Mouse (Mus musculus): Measurements from ENCODE around the gene Aars. TPM values are rescaled to one million over a fixed set of nuclear protein-coding genes. Genes with fewer than 3 reads are reported as not detected.
A peak's percentile ranks its signal among the peaks of the same experiment; 100 is the strongest.
"Not testable (repeated sequence)": the region's sequence is repeated elsewhere in the genome, so short reads cannot be mapped to it uniquely, and the experiment has no call there.

The Aars gene
- total RNA-seq, 2 experiments from 2014 or later: 47.1 to 52.3 TPM

DNA sequence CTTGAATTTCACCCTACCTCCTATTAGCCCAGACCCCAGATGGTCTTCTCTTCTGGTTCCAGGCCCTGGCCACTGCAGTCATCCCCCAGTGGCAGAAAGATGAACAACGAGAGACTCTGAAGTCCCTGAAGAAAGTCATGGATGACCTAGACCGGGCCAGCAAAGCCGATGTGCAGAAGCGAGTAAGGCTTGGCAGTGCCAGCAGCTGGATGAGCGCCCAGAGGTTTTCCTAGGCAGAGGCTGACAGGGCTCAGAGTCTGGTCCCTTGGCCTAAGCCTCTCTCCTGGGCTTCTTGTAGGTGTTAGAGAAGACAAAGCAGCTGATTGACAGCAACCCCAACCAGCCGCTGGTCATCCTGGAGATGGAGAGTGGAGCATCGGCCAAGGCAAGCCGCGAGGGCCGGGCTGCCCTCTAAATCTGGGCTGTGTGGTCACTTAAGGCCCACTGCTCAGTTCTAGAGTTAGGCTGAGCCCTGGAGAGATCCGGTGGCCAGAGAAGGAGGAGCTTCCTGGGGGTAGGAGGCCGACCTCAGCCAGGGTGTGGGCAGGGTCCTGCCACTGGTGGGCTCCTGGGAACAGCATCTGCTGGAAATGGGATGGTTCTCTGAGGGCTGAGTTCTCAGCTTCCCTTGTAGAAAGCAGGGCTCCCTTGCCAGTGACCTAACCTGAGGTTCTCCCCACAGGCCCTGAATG lies 21.0 kb downstream of the Aars start:
- DNase-seq (ENCODE audit: low spot score in 2 of 2): no peak

DNA sequence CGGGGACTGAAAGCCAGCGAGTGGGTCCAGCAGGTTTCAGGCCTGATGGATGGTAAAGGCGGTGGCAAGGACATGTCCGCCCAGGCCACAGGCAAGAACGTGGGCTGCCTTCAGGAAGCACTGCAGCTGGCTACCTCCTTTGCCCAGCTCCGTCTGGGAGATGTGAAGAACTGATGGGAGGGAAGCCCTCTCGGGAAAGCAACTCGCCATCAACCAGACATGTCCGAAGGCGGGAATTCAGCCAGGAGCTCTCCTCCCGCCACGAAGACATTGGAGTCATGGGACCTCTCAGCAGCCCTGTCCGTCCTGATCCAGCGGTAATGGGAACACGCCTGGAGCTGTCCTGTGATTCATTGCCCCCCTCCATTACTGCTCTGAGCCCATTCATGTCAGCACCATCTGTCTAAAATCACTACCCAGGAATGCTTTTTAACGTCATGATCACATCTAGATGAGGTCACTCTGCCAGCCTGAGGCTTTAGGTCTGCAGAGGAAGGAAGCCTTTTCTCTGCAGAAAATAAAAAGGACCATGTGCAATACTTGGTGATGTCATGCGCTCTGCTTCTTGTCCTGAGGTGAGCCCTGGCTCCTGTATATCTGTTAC lies 22.2 kb downstream of the Aars start:
- DNase-seq (ENCODE audit: low spot score in 2 of 2): no peak

DNA sequence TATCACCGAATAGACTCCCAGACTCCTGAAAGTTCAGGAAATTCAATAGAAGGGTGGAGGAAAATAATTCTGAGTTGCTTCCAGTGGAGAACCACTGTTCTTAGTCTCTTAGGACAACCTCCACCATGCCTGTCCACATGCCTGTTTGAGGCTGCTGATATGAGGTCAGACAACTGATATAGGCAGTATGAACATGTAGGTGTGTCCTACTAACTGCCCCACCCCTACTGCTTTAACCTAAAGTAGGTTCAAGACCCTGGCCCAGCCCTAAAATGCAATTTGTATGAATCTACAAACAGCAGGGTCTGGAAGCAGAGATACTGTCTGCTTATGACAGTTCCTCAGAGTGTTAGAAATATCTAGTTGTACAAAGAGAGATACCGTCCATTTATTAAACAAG lies 22.7 kb downstream of the Aars start:
- no peak for DNase-seq (ENCODE audit: low spot score in 2 of 2)

DNA sequence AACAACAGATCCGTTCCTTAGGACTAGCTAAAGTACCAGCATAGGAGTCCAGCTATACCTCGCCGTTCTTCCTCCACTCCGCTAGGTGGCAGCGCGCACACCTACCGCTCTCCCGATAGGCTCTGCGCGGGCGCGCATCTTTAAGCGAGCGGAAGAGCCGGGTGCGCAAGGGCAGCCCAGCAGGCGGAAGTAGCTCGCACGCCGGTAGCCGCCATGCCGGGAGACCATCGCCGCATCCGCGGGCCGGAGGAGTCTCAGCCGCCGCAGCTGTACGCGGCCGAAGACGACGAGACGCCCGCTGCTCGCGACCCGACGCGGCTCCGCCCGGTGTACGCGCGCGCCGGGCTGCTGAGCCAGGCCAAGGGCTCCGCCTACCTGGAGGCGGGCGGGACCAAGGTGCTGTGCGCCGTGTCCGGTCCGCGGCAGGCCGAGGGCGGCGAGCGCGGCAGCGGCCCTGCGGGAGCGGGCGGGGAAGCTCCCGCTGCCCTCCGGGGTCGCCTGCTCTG lies 23.3 kb downstream of the Aars start, which contains the start of gene Exosc6:
Gene Exosc6, plus strand, starts transcription at position 182 of the 506 bp plus-strand sequence.
- peak; percentile 78 to 90 for DNase-seq (ENCODE audit: low spot score in 2 of 2)

DNA sequence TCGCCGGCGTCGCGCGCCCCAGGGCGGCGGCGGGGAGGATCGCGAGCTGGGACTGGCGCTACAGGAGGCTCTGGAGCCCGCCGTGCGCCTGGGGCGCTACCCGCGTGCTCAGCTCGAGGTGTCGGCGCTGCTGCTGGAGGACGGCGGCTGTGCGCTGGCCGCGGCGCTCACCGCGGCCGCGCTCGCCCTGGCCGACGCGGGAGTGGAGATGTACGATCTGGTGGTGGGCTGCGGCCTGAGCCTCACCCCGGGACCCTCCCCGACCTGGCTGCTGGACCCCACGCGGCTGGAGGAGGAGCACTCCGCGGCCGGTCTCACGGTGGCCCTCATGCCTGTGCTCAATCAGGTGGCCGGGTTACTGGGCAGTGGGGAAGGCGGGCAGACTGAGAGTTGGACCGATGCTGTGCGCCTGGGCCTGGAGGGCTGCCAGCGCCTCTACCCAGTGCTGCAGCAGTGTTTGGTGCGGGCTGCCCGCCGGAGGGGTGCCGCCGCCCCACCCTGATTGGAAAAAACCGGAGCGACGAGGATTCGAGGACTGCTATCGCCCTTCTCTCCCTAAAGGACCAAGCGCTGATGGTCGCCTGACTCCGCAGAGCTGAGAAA lies 23.8 kb downstream of the Aars start:
- DNase-seq (ENCODE audit: low spot score in 2 of 2): peak; percentile 31 to 44

DNA sequence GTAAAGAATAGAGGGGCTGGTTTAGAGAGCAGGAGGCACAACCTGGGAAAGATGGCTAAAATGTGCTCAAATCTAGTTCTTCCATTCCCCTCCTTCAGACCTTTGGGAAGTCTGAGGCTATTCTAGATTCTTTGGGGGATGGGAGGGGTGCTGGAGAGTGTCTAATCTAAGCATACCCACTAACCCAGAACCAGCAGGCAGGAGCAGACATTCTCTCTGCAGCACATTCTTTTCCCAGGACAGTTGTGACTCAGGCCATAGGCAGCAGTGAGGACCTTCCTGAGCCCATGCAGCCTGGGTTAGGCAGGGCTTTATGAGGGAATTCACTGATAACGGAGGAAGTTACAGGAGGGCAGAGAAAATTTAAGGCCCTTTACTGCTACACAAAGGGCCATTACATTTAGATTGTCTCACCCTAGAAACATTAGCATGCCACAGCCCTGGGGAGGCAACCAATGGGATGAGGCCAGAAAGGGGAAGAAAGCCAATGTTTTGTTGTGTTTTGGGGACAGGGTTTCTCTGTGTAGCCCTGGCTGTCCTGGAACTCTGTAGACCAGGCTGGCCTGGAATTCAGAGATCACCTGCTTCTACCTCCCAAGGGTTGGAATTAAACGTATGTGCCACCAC lies 26.1 kb downstream of the Aars start:
- DNase-seq (ENCODE audit: low spot score in 2 of 2): no peak

DNA sequence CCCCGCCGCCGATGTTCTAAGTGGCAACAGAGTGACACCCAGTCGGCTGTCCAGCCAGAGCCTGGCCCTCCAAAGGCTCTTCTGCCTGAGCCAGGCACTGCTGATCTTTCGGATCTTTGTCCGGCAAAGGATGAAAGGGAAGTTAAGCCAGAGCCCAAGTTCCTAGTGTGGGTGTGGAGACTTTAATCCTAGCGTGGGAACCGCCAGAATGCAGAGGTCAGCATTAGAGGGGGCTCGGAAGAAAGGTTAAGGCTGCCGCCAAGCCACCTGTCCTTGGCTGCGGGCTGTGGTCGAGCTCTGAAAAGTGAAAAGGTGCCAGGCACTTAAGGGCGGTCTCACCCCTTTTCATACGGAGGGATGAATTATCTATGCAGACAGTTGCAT lies 28.7 kb downstream of the Aars start:
- DNase-seq (ENCODE audit: low spot score in 2 of 2): no peak

DNA sequence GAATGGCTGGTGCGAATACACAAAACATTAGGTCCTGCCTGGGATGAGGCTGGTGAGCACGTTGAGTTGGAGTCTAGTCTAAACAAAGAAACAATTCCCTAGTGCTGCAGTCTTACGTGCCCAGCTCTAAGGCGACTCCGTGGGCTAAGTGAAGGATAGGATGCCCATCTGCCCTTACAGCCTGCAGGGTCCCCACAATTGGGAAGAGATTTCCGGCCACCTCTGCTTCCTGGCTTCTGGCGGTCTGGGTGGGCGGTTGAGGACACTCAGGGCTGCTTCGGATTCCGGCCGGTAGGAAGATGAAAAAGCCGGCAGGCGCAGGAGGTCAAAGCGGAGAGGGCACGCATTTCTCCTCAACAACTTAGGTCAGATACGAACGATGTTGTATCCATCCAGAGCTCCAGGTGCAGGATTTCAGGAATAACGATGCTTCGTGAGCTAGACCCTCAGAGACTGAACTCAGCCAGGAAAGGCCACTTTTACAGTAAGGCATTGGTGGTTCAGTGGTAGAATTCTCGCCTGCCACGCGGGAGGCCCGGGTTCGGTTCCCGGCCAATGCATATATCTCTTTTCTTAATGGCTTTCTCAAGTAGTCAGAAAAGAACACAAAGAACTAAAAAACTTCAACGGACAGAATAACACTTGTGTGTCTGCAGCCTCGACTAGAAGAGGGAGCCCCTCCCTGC lies 29.3 kb downstream of the Aars start:
- DNase-seq (ENCODE audit: low spot score in 2 of 2): peak; percentile 81 to 82

DNA sequence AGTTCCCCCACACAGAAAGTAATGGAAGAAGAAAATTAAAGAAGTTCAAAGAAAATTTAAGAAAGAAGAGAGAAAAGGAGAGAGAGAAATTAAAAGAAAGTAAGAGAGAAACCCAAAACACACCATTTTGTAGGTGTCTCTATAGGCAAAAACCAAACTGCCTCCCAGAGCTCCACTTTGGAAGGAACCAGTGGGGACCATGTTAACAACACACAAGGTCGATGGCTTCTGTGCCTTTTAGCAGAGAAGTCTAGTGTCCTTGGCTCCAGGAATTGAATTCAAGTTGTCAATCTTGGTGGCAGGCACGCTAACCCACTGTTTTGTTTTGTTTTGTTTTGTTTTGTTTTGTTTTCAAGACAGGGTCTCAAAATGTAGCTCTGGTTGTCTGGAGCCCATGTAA lies 29.9 kb downstream of the Aars start:
- no peak for DNase-seq (ENCODE audit: low spot score in 2 of 2)

DNA sequence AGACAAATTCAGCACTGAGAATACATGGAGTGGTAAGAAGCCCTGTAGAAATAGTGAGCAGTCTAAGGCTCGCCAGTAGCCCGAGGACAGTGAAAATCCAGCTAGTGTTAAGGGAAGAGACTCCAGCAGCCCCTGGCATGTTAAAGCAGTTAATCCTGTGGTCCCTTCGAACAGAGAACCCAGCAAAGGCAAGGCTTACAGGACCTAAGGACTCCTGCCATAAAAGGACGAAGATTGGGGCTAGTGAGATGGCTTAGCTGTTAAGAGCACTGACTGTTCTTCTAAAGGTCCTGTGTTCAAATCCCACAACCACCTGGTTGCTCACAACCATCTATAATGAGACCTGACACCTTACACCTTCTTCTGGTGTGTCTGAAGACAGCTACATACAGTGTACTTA lies 33.4 kb downstream of the Aars start:
- no peak for DNase-seq (ENCODE audit: low spot score in 2 of 2)

DNA sequence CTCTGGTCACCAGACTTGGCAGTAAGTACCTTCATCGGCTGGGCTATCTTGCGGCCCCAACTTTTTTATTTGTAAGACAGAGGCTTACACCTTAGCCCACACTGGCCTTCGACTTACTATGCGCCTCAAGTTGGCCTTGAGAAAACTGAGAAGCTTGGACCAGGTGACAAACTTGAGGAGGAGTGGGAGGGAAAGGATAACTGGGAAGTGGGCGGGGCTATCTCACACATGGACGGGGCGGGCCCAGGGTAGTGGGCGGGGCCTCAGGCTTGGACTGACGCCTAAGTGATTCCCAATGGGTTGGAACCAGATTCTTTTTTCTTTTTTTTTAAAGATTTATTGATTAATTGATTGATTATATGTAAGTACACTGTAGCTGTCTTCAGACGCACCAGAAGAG lies 34.5 kb downstream of the Aars start:
- no peak for DNase-seq (ENCODE audit: low spot score in 2 of 2)

DNA sequence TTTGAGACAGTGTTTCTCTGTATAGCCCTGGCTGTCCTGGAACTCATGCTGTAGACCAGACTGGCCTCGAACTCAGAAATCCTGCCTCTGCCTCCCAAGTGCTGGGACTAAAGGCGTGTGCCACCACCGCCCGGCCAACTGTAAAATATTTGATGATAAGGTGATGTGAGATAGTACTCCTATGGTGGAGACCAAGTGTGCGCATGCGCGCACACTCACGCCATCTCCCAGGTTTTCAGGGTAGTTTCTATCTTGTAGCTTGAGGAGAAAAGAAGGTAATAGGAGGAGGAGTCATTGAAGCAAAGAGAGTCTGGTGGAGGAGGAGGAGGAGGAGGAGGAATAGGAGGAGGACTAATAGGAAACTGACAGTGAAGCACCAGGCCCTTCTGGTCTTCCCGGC lies 35.7 kb downstream of the Aars start:
- not testable (repeated sequence) for DNase-seq (ENCODE audit: low spot score in 2 of 2)

DNA sequence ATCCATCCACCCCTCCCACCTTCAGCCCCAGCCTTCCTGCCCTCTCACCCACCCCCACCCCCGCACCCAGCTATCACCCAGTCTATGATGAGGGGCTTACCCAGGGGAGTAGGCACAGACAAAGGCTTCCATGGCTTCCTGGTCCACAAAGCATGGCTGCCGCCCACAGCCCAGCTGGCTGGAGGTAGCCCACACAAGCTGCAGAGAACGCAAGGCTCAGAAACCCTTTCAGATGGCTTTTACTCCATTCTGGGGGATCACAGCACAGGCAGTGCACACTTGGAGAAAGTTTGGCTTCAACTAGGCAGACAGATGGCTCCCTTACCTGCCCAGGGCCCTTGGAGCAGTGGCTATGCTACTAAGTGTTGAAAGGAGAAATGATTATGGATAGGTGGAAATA lies 43.0 kb downstream of the Aars start:
- no peak for DNase-seq (ENCODE audit: low spot score in 2 of 2)

DNA sequence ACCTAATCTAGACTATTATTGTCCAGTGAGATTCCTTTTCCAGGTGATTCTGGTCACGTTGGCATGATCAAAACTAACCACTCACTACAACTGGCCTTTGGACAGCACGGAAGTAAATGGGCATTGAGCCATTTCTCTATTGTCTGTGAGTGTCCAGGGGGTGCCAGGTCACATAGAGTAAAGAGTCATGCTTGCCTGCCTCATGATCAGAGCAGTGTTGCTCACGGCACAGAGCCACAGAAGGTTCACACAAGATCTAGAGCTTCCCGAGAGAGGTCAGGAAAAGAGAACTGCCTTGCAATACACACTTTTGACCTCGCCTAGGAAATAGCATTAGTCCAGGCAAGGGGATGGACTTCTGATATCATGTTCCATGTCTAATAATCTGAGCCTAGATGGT lies 46.5 kb downstream of the Aars start:
- no peak for DNase-seq (ENCODE audit: low spot score in 2 of 2)

DNA sequence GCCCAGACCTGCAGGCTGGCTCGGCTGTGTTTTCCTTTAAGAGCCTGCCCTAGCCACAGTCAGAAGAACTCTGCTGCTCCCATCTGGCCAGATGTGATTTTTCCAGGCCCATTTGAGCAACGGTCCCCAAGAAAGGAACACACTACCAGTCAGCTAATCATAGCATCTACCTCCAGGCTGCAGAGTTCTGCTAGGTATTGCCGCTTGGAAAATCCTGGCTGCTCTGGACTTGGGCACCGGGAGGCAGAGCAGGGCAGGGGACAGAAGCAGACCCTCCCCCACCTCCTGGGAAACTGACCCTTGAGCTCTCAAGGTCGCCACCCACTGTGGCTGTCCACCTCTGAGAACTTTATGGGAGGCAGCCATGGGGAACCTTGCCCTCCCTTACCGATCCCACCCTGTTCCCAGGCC lies 46.9 kb downstream of the Aars start:
- DNase-seq (ENCODE audit: low spot score in 2 of 2): peak in 1 of 2 experiments; percentile 11

DNA sequence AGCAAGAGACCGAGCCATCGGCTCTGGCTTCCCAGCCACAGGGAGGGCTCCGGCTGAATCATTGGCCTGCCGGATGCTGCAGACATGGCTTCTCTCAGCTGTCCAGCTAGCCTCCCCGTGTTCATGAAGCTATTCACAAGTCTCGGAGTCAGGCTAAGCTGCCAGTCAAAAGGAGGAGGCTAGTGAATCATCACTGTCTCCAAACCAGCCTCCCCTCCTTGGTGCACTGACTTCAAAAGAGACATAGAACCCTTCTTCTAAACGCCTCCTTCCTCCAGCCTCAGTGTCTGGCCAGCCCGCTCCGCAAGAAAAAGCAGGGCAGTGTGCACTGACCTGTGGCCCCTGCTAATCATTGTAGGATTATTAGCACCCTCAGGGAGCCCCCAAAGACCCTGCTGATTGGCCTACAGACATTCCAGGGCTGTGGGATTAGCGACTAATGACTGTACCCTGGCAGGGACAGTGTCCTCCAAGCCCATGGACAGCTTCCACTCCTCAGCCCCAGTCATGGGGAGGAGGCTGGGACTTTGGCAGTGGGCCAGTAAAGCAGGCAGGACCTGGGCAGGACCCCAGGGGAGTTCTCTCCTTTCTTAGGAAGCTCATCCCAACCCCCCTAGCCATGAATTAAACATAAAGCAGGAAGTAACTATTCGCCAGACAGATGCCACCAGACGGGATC lies 48.8 kb downstream of the Aars start:
- DNase-seq (ENCODE audit: low spot score in 2 of 2): no peak

DNA sequence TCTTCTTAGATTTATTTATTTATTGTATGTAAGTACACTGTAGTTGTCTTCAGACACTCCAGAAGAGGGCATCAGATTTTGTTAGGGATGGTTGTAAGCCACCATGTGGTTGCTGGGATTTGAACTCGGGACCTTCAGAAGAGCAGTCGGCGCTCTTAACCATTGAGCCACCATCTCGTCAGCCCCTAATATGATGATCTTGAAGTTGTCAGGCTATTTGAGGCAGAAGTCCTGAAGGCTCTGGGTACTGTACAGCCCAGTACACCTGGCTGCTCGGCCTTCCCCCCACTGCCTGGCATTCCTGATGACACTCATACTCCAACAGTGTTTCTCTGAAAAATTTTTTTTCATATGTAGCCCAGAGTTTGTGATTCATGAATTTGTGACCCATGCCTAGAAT lies 51.0 kb downstream of the Aars start:
- not testable (repeated sequence) for DNase-seq (ENCODE audit: low spot score in 2 of 2)

DNA sequence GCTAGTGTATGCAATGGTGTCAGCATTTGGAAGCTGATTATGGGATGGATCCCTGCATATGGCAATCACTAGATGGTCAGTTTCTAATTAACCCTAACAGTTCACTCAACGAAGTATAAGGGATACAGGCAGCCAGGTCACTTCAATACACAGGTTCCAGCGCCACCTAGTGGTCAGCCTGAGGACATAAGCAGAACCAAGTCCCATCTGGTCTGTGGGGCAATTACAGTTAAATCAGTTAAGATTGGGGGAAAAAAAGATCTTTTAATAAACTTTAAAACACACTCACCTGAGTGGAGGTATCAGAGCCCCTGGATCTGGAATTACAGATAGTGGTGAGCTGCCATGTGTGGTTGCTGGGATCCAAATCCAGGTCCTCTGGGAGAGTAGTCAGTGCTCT lies 57.2 kb downstream of the Aars start:
- peak in 1 of 2 experiments; percentile 79 for DNase-seq (ENCODE audit: low spot score in 2 of 2)

DNA sequence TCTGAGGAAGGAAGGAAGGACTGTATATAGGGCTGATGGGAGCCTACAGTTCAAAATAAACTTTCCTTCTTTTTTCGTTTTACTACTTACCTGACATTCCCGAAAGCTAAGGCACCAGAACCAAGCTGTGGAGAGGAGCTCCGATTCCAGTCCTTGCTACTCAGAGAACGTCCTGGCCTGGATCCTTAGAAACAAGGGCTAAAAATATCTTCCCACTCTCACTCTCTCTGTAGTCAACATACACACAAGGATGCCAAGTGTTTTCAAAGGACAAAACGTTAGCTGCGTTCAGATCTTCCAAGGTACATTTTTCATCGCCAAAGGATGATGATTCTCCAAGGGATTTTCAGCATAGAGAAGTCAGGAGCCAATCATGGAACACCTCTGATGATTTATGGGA lies 58.8 kb downstream of the Aars start:
- DNase-seq (ENCODE audit: low spot score in 2 of 2): no peak

DNA sequence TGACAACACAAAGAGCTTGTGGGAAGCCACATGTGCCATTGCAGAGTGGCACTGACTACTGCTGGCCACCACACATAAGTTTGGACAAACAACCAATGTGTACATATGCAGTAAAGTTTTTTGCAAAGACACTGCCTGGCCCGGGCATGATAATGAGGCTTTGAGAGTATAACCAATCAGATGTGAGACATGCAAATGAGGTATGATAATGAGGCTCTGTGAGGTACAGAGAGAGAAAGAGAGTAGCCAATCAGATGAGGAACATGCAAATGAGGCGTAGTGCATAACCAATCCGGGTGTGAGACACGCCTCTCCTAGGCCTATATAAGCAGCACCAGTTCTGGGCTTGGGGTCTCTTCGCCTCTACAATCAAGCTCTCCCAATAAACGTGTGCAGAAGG lies 59.4 kb downstream of the Aars start, which contains the start of gene Clec18a:
Gene Clec18a, minus strand, starts transcription at position 101 of the 400 bp plus-strand sequence.
- not testable (repeated sequence) for DNase-seq (ENCODE audit: low spot score in 2 of 2)

Measured in gastrocnemius, postnatal 4 days (tissue).